Mouse (Mus musculus): Measurements from ENCODE around the gene Uqcrc2.

The Uqcrc2 gene

DNA sequence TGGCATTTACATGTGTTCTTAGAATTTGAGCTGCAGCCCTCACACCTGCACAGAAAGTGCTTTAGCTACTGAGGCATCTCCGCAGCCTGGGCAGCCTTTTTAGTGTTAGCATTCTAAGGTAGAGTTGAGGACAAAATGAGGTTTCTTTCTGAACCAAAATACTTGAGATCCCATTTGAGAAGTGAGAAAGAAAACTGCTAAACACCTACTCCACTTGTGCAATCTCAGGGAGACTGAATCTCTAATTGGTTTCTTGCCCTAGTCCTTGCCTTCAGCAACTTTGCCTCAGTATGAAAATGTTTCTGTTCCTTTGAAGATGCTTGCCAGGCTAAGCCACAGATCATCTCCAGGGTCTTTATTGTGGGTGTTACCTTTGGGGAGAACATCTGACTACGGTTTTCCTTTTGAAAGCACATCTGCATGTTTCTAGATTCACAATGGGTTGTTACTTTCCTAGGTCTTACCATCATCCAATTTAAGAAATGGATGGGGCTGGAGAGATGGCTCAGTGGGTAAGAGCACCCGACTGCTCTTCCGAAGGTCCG is 58.9 kb downstream of the Uqcrc2 start:
- no peak for DNase-seq

DNA sequence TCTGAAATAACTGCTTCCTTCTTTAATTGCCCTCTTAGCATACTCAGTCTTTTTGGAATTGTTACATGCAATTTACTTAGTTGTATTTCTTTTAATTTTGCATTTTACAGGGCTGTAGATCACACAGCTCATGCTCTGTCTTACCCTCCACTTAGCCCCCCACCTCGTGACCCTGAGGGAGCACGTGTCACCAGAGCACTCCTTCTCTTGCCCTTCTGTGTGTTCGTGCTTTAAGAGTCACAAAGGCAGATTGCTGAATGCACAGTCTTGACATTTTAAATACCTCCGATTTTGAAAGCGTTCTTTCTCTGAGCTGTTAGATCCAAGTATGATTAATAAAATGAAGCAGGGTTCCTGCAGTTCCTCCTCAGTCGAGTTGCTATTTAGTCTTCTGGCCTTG is 60.2 kb downstream of the Uqcrc2 start:
- DNase-seq = no peak

DNA sequence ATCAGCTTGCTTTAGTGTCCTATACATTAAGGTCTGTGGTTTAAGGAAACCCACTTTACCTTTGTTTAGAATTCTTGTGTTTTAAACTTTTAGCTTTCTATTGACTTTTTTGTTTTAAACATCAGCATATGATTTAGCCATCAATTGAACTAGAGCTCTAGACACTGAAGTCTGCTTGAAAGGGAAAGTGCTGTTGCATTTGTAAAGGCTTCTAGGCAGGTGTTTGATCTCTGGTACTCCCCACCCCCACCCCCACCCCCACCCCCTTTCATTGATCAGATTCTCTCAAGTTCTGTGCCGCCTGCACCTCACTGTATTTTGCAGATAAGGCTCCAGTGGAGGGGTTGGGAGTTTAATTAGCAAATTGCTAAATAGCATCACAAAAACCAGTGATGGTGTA is 60.7 kb downstream of the Uqcrc2 start:
- DNase-seq = no peak

- DNase-seq = no peak
Observed at GRCm38 (mm10) chr7:120696331-120696730, 61.4 kb downstream of the Uqcrc2 start.

GRCm38 (mm10) chr7:120699586-120699985 is 64.6 kb downstream of the Uqcrc2 start:
- DNase-seq = no peak

- DNase-seq = no peak
Observed at GRCm38 (mm10) chr7:120703888-120704287, 68.9 kb downstream of the Uqcrc2 start.

All from layer of hippocampus, adult 9-11 months (tissue).